Mouse (Mus musculus) neural tube, embryonic 11.5 days (tissue): ENCODE data around the gene Gsk3a. TPM values are rescaled to one million over a fixed set of nuclear protein-coding genes. Genes with fewer than 3 reads are reported as not detected.

Experiments
- ATAC-seq: fragments of 200-750 bp; cut with Nextera tagmentation; 2 replicates; pipeline ENCODE4 v1.8.0; 2017; ENCODE audit warnings: moderate number of reproducible peaks, mild to moderate bottlenecking, moderate TSS enrichment, moderate library complexity; ENCODE audit not compliant: insufficient read depth, low FRiP score, low TSS enrichment
- DNase-seq: peaks from one replicate; pipeline ENCODE4 v3.0.0-alpha.2; 2015; ENCODE audit warnings: low spot score
- H3K27ac ChIP-seq: fragments of 300-500 bp; sonication (generic); 2 replicates; pipeline ENCODE4 v1.5.1; 2014; ENCODE audit warnings: low read depth, mild to moderate bottlenecking, low read length
- H3K27me3 ChIP-seq: fragments of 300-500 bp; sonication (generic); 2 replicates; pipeline ENCODE4 v1.6.1; 2014; ENCODE audit warnings: mild to moderate bottlenecking, low read length, mixed read lengths; ENCODE audit not compliant: control insufficient read depth, insufficient read depth
- H3K36me3 ChIP-seq: fragments of 300-500 bp; sonication (generic); 2 replicates; pipeline ENCODE4 v1.6.1; 2014; ENCODE audit warnings: mild to moderate bottlenecking, low read length, moderate library complexity, mixed read lengths; ENCODE audit not compliant: control insufficient read depth, insufficient read depth
- H3K4me1 ChIP-seq: fragments of 300-500 bp; sonication (generic); 2 replicates; pipeline ENCODE4 v1.6.1; 2014; ENCODE audit warnings: low read length, mixed read lengths; ENCODE audit not compliant: control insufficient read depth, insufficient read depth
- H3K4me2 ChIP-seq: fragments of 300-500 bp; sonication (generic); 2 replicates; pipeline ENCODE4 v1.6.1; 2014; ENCODE audit warnings: low read depth, mild to moderate bottlenecking, moderate library complexity
- H3K4me3 ChIP-seq: fragments of 300-500 bp; sonication (generic); 2 replicates; pipeline ENCODE4 v1.5.1; 2014; ENCODE audit warnings: low read depth, low read length
- H3K9ac ChIP-seq: fragments of 300-500 bp; sonication (generic); 2 replicates; pipeline ENCODE4 v1.6.1; 2014; ENCODE audit warnings: mild to moderate bottlenecking, low read length
- H3K9me3 ChIP-seq: fragments of 300-500 bp; sonication (generic); 2 replicates; pipeline ENCODE4 v1.6.1; 2016; ENCODE audit warnings: low read length; ENCODE audit not compliant: control insufficient read depth
- WGBS: fragments of 180-500 bp; shearing (Covaris S2); extraction: QIAGEN DNeasy Blood & Tissue Kit; methylation state at CpG from one replicate; pipeline ENCODE4 v1.1.7; 2014; 5-methylcytosine and 5-hydroxymethylcytosine counted together
- polyA plus RNA-seq: library from polyadenylated mRNA; unstranded; fragments of >200 nt; fragmentation: Nextera tagmentation; extraction: Ambion mirVana; gene quantifications from 2 replicates; pipeline ENCODE4 v1.2.1, GENCODE M21; 2014

Gene Gsk3a
- polyA plus RNA-seq, 1 experiment from 2014 or later = 19.7 TPM

DNA sequence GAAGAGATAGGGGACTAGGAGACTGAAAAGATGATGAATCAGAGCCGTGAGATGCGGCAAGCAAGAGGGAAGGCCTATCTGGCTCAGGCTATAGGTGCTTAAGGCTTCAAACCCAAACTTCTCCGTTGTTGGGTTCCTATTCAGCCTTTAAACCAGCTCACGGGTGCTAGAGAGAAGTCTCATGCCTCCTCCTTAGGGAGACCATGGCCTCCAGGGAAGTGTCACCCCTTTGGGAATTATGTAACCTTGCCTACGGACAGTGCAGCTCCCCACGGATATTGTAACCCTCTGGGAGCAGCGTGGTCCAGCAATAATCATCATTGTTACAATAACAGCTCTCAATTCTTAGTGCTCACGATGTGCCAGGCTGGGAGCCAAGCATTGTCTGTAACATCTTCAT lies 14.2 kb upstream of the Gsk3a start:
- Histone ChIP-seq H3K4me3 (peak overlapping the region; percentile 92; the same call in 1 of the 2 replicates), H3K27me3 (no peaks in the 10 kb centered on the region), H3K4me1 (peaks cover 30% of the 10 kb centered on the region), H3K36me3 (no peaks in the 10 kb centered on the region), H3K27ac (peak overlapping the region; percentile 93), H3K9ac (peak overlapping the region; percentile 54), H3K4me2 (peak overlapping the region; percentile 92), H3K9me3 (no peaks in the 10 kb centered on the region)
- 15% methylated on average over 8 of the region's 8 CpGs for WGBS
- no peak for ATAC-seq
- DNase-seq = no peak

GRCm38 (mm10) chr7:25251071-25251791 lies 13.6 kb upstream of the Gsk3a start:
- Histone ChIP-seq H3K4me3 (peak overlapping the region; percentile 92), H3K27ac (peak overlapping the region; percentile 93), H3K9me3 (no peaks in the 10 kb centered on the region), H3K9ac (peak overlapping the region; percentile 54), H3K4me1 (peaks cover 34% of the 10 kb centered on the region), H3K4me2 (peak overlapping the region; percentile 92), H3K27me3 (no peaks in the 10 kb centered on the region), H3K36me3 (no peaks in the 10 kb centered on the region)
- peak; percentile 63 for DNase-seq
- ATAC-seq = peak; percentile 14; the same call in 1 of the 2 replicates
- WGBS = 2% methylated on average over 22 of the region's 22 CpGs

DNA sequence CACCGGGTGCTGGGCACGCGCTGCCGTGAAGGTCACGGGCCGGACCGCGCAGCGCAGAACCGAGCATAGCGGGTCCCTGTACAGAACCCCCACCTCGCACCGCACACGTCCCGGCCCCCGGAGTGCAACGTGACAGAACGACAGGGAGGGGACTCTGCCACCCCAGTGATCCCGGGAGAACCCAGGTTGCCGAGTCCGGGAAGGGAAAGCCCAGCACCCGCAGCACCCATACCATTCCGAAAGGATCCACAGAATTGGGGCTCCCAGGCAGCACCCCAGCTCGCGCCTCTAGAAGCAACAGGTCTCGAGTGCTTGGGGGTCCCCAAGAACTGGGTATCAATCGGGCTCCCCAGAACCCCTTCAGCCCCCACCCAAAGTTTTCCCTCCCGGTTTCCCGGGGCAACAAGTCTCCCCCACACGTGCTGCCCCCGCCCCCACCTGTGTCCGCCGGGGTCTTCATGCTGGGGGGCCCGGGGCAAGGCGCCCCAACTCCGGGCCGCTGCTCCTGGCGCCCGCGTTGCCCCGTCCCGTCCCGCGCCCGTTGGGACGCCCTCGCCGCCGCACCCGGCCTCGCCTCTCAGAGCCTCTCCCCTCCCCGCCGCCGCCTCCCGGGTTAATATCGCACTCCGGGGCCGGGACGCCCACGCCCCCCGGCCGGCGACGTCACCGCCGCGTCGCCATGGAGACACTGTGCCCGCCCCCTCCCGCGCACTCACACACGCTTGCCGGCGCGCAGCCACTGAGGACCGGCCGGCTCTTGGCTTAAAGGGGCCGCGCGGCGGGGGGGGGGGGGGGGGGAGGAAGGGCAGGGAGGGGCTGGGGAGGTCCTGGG lies 12.7 kb upstream of the Gsk3a start, which contains the start of gene Erf:
Gene Erf, minus strand, starts transcription at position 621 of the 832 bp plus-strand sequence.
- Histone ChIP-seq H3K27me3 (no peaks in the 10 kb centered on the region), H3K36me3 (no peaks in the 10 kb centered on the region; the same call in 1 of the 2 replicates), H3K27ac (peak within 1 kb of the TSS; percentile 93), H3K4me1 (peaks cover 34% of the 10 kb centered on the region), H3K9me3 (no peaks in the 10 kb centered on the region), H3K9ac (peak within 1 kb of the TSS; percentile 78), H3K4me3 (peak within 1 kb of the TSS; percentile 92), H3K4me2 (peak within 1 kb of the TSS; percentile 92)
- DNase-seq = peak; percentile 93
- peak; percentile 74 for ATAC-seq
- WGBS = under 1% methylated on average over 46 of the region's 81 CpGs

GRCm38 (mm10) chr7:25249314-25250140 lies 11.9 kb upstream of the Gsk3a start:
- Histone ChIP-seq H3K9ac (peak overlapping the region; percentile 78), H3K9me3 (no peaks in the 10 kb centered on the region), H3K4me2 (peak overlapping the region; percentile 92), H3K27ac (peak overlapping the region; percentile 93), H3K36me3 (peaks cover 1% of the 10 kb centered on the region), H3K27me3 (no peaks in the 10 kb centered on the region), H3K4me1 (peaks cover 34% of the 10 kb centered on the region), H3K4me3 (peak overlapping the region; percentile 92)
- under 1% methylated on average over 37 of the region's 73 CpGs for WGBS
- DNase-seq (peak; percentile 87), ATAC-seq (peak; percentile 44)

DNA sequence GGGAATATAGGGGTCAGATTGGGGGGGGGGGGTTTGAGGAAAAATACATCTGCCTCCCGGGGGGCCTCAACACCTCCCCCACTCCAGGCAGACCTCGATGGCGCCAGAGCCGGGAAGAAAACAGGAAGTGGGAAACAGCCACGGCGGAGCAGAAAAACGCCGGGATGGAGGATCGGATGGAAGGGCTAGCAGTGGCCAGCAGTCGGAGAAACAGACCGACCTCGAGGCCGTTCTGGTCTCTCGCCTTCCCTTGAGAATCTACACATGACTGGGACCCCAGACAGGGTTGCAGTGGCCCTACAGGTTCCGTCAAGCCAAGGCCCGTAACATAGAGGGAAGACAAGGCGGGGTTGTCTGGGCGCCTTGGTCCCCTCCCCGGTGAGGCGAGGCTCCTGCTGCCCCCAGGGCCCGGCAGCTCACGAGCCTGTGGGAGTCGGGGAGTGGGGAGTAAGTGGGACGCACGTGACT lies 11.2 kb upstream of the Gsk3a start:
- peak overlapping the region; percentile 93 for H3K27ac ChIP-seq
- peaks cover 5% of the 10 kb centered on the region for H3K36me3 ChIP-seq
- peaks cover 34% of the 10 kb centered on the region for H3K4me1 ChIP-seq
- H3K27me3 ChIP-seq = no peaks in the 10 kb centered on the region
- H3K4me2 ChIP-seq = peak overlapping the region; percentile 92
- H3K4me3 ChIP-seq = peak overlapping the region; percentile 92
- 0% methylated on average over 24 of the region's 25 CpGs for WGBS
- H3K9me3 ChIP-seq = no peaks in the 10 kb centered on the region
- ATAC-seq (no peak), DNase-seq (no peak)
- peak overlapping the region; percentile 78 for H3K9ac ChIP-seq

GRCm38 (mm10) chr7:25248018-25248647 lies 10.5 kb upstream of the Gsk3a start:
- H3K4me2 ChIP-seq = peak overlapping the region; percentile 92
- 3% methylated on average over 18 of the region's 18 CpGs for WGBS
- peak; percentile 25; the same call in 1 of the 2 replicates for ATAC-seq

DNA sequence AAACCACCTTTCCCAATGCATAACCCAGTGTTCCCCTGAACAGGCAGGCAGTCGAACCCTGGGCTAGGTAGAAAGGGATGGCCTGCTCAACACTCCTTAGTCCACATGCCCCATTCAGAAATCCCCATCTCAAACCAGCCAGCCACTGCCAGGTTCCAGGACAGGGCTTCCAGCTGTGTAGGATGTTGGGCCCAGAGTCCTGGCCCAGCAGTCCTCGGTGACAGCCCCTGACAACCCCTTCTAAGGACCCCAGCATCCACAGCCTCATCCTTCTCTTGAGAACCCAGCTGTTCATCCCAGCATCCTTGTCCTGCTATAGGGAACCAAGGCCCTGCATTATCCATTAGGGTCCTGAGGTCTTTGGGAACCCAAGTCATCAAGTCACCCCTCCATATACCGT lies 9.8 kb upstream of the Gsk3a start:
- no peak for ATAC-seq
- peak overlapping the region; percentile 92 for H3K4me3 ChIP-seq
- 36% methylated on average over 3 of the region's 3 CpGs for WGBS
- H3K4me2 ChIP-seq = peak overlapping the region; percentile 92
- H3K36me3 ChIP-seq = peaks cover 7% of the 10 kb centered on the region
- peak overlapping the region; percentile 78 for H3K27ac ChIP-seq
- H3K27me3 ChIP-seq = no peaks in the 10 kb centered on the region
- DNase-seq = no peak
- peaks cover 34% of the 10 kb centered on the region for H3K4me1 ChIP-seq
- peak overlapping the region; percentile 57 for H3K9ac ChIP-seq
- no peaks in the 10 kb centered on the region for H3K9me3 ChIP-seq

More at GRCm38 (mm10) chr7:25248018-25248647, 10.5 kb upstream of the Gsk3a start:
- peak; percentile 59 for DNase-seq
- Histone ChIP-seq H3K9me3 (no peaks in the 10 kb centered on the region), H3K27me3 (no peaks in the 10 kb centered on the region), H3K4me3 (peak overlapping the region; percentile 92), H3K27ac (peak overlapping the region; percentile 78), H3K9ac (peak overlapping the region; percentile 57), H3K4me1 (peaks cover 34% of the 10 kb centered on the region), H3K36me3 (peaks cover 5% of the 10 kb centered on the region)
